Mouse (Mus musculus) ES-Bruce4 (cell line): ENCODE results near the gene Eif4e3.

Source experiments
- CTCF ChIP-seq: IDR thresholded peaks from one replicate; pipeline ENCODE4 v1.8.1; 2011; ENCODE audit warnings: low read depth, low read length
- POLR2A ChIP-seq: IDR thresholded peaks from one replicate; pipeline ENCODE4 v1.8.1; 2011; ENCODE audit warnings: low read length; ENCODE audit not compliant: insufficient read depth

DNA sequence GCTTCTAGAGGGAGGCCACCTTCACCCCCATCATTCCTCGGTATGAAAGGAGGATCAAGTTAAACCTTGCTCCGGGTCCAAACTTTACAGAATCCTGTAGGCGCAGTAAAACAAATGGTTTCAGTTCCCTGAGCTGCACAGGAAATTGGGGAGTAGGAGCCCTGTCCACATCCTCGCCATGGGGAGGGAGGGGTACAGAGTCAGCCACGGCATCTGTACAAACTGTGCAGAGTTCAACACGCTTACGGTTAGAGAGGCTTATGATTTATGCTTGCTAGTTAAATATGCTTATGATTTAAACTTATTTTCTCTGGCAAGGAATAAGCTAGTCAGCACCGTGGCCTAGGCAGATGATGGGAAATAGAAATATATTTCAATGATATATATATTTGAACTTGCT, 47.1 kb downstream of the Eif4e3 start:
- TF ChIP-seq CTCF (no peak), POLR2A (no peak)
